Mouse (Mus musculus) lung, adult 2 months (tissue): ENCODE measurements around the gene Gimap8. TPM values are rescaled to one million over a fixed set of nuclear protein-coding genes. Genes with fewer than 3 reads are reported as not detected.

Experiments
- DNase-seq: peaks from one replicate; pipeline ENCODE4 v3.0.0; 2022
- H3K4me1 ChIP-seq: fragments of 200-500 bp; 2 replicates; pipeline ENCODE4 v1.6.1; 2011; ENCODE audit warnings: low read length; ENCODE audit not compliant: control insufficient read depth, insufficient read depth
- H3K4me3 ChIP-seq: fragments of 200-500 bp; replicated peaks from 2 replicates; pipeline ENCODE3; 2011; ENCODE audit warnings: low read depth, mild to moderate bottlenecking, control low read depth, low read length; ENCODE audit errors: extremely low read depth
- CTCF ChIP-seq: fragments of 200-500 bp; IDR thresholded peaks from 2 replicates; pipeline ENCODE4 v1.5.1; 2011; ENCODE audit warnings: mild to moderate bottlenecking, low read length, control low read depth; ENCODE audit not compliant: insufficient read depth
- POLR2A ChIP-seq: fragments of 200-500 bp; IDR thresholded peaks from 2 replicates; pipeline ENCODE4 v1.6.1; 2011; ENCODE audit warnings: low read depth, mild to moderate bottlenecking, control low read depth, low read length, borderline replicate concordance; ENCODE audit errors: extremely low read depth
- WGBS: fragments of 180-500 bp; shearing (Covaris S2); methylation state at CpG from one replicate; pipeline ENCODE4 v1.1.7; 2018; 5-methylcytosine and 5-hydroxymethylcytosine counted together
- polyA plus RNA-seq: library from polyadenylated mRNA; depleted of rRNA; stranded (reverse); fragments of >200 nt; gene quantifications from 2 replicates; pipeline ENCODE4 v1.2.3, GENCODE M21; 2012

The Gimap8 gene
- polyA plus RNA-seq, 1 experiment: 15.2 TPM

GRCm38 (mm10) chr6:48635105-48635504 is 11.9 kb upstream of the Gimap8 start:
- H3K4me1 ChIP-seq: no peaks in the 10 kb centered on the region
- H3K4me3 ChIP-seq: no peak overlapping the region
- no peak for DNase-seq
- WGBS: 80% methylated on average over 2 of the region's 2 CpGs
- TF ChIP-seq CTCF (no peak), POLR2A (no peak)

GRCm38 (mm10) chr6:48636515-48636914 is 10.5 kb upstream of the Gimap8 start:
- Histone ChIP-seq H3K4me1 (no peaks in the 10 kb centered on the region), H3K4me3 (no peak overlapping the region)
- 77% methylated on average over 6 of the region's 6 CpGs for WGBS
- TF ChIP-seq CTCF: no peak
- no peak for DNase-seq

- 70% methylated on average over 6 of the region's 6 CpGs for WGBS
- no peak for TF ChIP-seq CTCF
- no peak for TF ChIP-seq POLR2A
- DNase-seq: no peak
These were observed 9.1 kb upstream of the Gimap8 start for GRCm38 (mm10) chr6:48637811-48638500.

GRCm38 (mm10) chr6:48638553-48638952 is 8.5 kb upstream of the Gimap8 start:
- TF ChIP-seq POLR2A (no peak), CTCF (no peak)
- no peak for DNase-seq
- H3K4me3 ChIP-seq: no peak overlapping the region
- WGBS: 61% methylated on average over 2 of the region's 2 CpGs
- no peaks in the 10 kb centered on the region for H3K4me1 ChIP-seq

More at GRCm38 (mm10) chr6:48637811-48638500, 9.1 kb upstream of the Gimap8 start:
- Histone ChIP-seq H3K4me3 (no peak overlapping the region), H3K4me1 (no peaks in the 10 kb centered on the region)

GRCm38 (mm10) chr6:48641391-48641790 is 5.6 kb upstream of the Gimap8 start:
- 71% methylated on average over 6 of the region's 6 CpGs for WGBS
- Histone ChIP-seq H3K4me1 (no peaks in the 10 kb centered on the region), H3K4me3 (no peak overlapping the region)
- TF ChIP-seq CTCF (no peak), POLR2A (no peak)
- no peak for DNase-seq

GRCm38 (mm10) chr6:48642764-48643292 is 4.2 kb upstream of the Gimap8 start:
- TF ChIP-seq CTCF (peak; percentile 27; the same call in 1 of the 2 replicates), POLR2A (no peak)
- Histone ChIP-seq H3K4me1 (no peaks in the 10 kb centered on the region), H3K4me3 (no peak overlapping the region)
- DNase-seq: no peak
- 19% methylated on average over 4 of the region's 4 CpGs for WGBS

- H3K4me1 ChIP-seq: no peaks in the 10 kb centered on the region
- WGBS: 6% methylated on average over 12 of the region's 12 CpGs
- no peak overlapping the region for H3K4me3 ChIP-seq
- no peak for TF ChIP-seq POLR2A
- TF ChIP-seq CTCF: peak; percentile 92
- peak; percentile 66 for DNase-seq
These were observed 1.2 kb upstream of the Gimap8 start for GRCm38 (mm10) chr6:48645660-48646308.

- WGBS: 78% methylated on average over 4 of the region's 4 CpGs
- H3K4me1 ChIP-seq: no peaks in the 10 kb centered on the region
- H3K4me3 ChIP-seq: no peak overlapping the region
- DNase-seq: no peak
- TF ChIP-seq CTCF (no peak), POLR2A (no peak)
These were observed 734 bp upstream of the Gimap8 start for GRCm38 (mm10) chr6:48646309-48646690.

- 60% methylated on average over 2 of the region's 2 CpGs for WGBS
- TF ChIP-seq CTCF: no peak
- TF ChIP-seq POLR2A: no peak
- Histone ChIP-seq H3K4me3 (peak overlapping the region; percentile 75), H3K4me1 (no peaks in the 10 kb centered on the region)
- DNase-seq: no peak
These were observed 577 bp downstream of the Gimap8 start for GRCm38 (mm10) chr6:48647611-48648010.

- no peak for DNase-seq
- Histone ChIP-seq H3K4me3 (no peak overlapping the region), H3K4me1 (no peaks in the 10 kb centered on the region)
- no peak for TF ChIP-seq POLR2A
- TF ChIP-seq CTCF: no peak
- WGBS: 86% methylated on average over 4 of the region's 4 CpGs
These were observed 1.7 kb downstream of the Gimap8 start for GRCm38 (mm10) chr6:48648779-48649178.
